Mouse (Mus musculus) lung, embryonic 16.5 days (tissue): Measurements from ENCODE around the gene Wdr81. TPM values are rescaled to one million over a fixed set of nuclear protein-coding genes. Genes with fewer than 3 reads are reported as not detected.

Source experiments
- ATAC-seq: fragments of 200-750 bp; cut with Nextera tagmentation; 2 replicates; pipeline ENCODE4 v1.8.0; 2017; ENCODE audit warnings: low read depth, mild to moderate bottlenecking, moderate library complexity
- H3K27ac ChIP-seq: fragments of 300-500 bp; sonication (generic); 2 replicates; pipeline ENCODE4 v1.5.1; 2014; ENCODE audit warnings: mild to moderate bottlenecking, control low read depth, low read length
- H3K27me3 ChIP-seq: fragments of 300-500 bp; sonication (generic); 2 replicates; pipeline ENCODE4 v1.6.1; 2014; ENCODE audit warnings: low read depth, low read length, mixed read lengths; ENCODE audit not compliant: control insufficient read depth, insufficient read depth
- H3K36me3 ChIP-seq: fragments of 300-500 bp; sonication (generic); 2 replicates; pipeline ENCODE4 v1.6.1; 2014; ENCODE audit warnings: low read length; ENCODE audit not compliant: control insufficient read depth, insufficient read depth
- H3K4me1 ChIP-seq: fragments of 300-500 bp; sonication (generic); replicated peaks from 2 replicates; pipeline ENCODE4 v1.6.1; 2014; ENCODE audit warnings: low read length, mixed read lengths; ENCODE audit not compliant: control insufficient read depth, insufficient read depth
- H3K4me2 ChIP-seq: fragments of 300-500 bp; sonication (generic); 2 replicates; pipeline ENCODE4 v1.6.1; 2014; ENCODE audit warnings: low read depth, low read length, control low read depth
- H3K4me3 ChIP-seq: fragments of 300-500 bp; sonication (generic); 2 replicates; pipeline ENCODE4 v1.5.1; 2014; ENCODE audit warnings: mild to moderate bottlenecking, low read length, control low read depth
- H3K9ac ChIP-seq: fragments of 300-500 bp; sonication (generic); 2 replicates; pipeline ENCODE4 v1.6.1; 2014; ENCODE audit warnings: low read length, control low read depth
- H3K9me3 ChIP-seq: fragments of 300-500 bp; sonication (generic); 2 replicates; pipeline ENCODE4 v1.6.1; 2016; ENCODE audit warnings: low read length; ENCODE audit not compliant: control insufficient read depth
- WGBS: fragments of 180-500 bp; shearing (Covaris S2); extraction: QIAGEN DNeasy Blood & Tissue Kit; methylation state at CpG from one replicate; pipeline ENCODE4 v1.1.7; 2014; 5-methylcytosine and 5-hydroxymethylcytosine counted together
- polyA plus RNA-seq: library from polyadenylated mRNA; unstranded; fragments of >200 nt; fragmentation: Nextera tagmentation; extraction: Ambion mirVana; gene quantifications from 2 replicates; pipeline ENCODE4 v1.2.1, GENCODE M21; 2015

The Wdr81 gene
- polyA plus RNA-seq, 1 experiment from 2014 or later = 5.3 TPM

DNA sequence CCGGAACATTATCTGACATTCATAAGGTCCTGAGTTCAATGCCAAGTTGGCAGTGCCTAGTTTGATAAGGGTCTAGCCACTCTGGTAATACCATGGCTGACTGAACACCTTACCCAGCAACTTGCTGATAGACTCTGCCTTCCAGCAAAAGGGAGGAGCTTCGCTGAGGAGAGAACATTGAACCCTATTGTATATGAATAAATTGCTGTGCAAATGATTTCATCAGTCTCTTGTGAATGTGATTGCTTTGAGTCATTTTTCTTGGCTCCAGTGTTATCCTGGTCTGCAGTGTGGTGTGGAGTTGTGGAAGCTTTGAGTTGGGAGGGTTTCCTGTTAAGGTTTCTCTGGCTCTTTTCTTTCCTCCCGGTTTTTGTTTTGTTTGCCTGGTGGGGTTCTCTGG is 16.2 kb upstream of the Wdr81 start:
- ATAC-seq = no peak
- no peak overlapping the region for H3K9ac ChIP-seq
- H3K27ac ChIP-seq = no peak overlapping the region
- peaks cover 4% of the 10 kb centered on the region for H3K9me3 ChIP-seq
- no peaks in the 10 kb centered on the region for H3K27me3 ChIP-seq
- H3K4me1 ChIP-seq = peaks cover 3% of the 10 kb centered on the region; the same call in 1 of the 2 replicates
- H3K4me3 ChIP-seq = no peak overlapping the region
- H3K4me2 ChIP-seq = no peak overlapping the region
- peaks cover 2% of the 10 kb centered on the region; the same call in 1 of the 2 replicates for H3K36me3 ChIP-seq
- 74% methylated on average over 3 of the region's 3 CpGs for WGBS

DNA sequence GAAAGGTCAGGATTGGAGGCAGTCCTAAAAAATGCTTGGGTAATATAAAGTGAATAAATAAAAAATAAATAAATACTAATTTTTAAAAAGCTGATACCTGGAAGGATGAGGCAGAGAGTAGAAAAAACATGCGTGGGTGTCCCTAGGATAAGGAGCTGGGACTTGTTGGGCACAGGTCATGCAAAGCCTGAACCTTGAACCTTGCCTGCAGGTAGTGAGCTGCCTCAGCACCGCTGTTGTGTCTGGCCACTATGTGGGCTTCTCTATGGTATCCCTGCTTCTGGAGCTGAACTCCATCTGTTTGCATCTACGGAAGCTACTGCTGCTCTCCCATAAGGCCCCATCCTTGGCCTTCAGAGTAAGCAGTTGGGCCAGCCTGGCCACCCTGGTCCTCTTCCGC is 14.7 kb upstream of the Wdr81 start:
- Histone ChIP-seq H3K27me3 (no peaks in the 10 kb centered on the region), H3K36me3 (peaks cover 5% of the 10 kb centered on the region; the same call in 1 of the 2 replicates), H3K4me1 (peaks cover 3% of the 10 kb centered on the region; the same call in 1 of the 2 replicates), H3K4me2 (no peak overlapping the region), H3K9me3 (peaks cover 4% of the 10 kb centered on the region), H3K27ac (no peak overlapping the region), H3K9ac (no peak overlapping the region), H3K4me3 (no peak overlapping the region)
- 95% methylated on average over 4 of the region's 4 CpGs for WGBS
- ATAC-seq = no peak

DNA sequence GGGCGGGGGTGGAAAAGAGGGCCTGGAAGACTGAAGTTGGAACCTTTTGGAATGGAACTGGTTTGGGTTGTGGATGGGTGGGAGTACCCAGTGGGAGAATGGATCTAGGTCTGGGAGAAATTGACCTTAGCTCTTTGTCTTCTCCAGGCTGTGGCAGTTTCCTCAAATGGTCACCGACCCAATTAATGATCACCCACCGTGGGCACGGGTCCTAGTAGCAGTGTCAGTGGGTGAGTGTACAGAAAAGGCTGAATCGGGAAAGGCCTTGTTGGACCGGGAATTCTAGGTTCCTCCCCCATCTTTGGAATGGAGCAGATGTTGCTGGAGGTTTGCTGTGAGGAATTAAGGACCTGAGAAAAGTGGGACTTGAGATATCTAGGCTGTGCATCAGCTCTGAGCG is 13.9 kb upstream of the Wdr81 start:
- 54% methylated on average over 7 of the region's 7 CpGs for WGBS
- Histone ChIP-seq H3K9ac (peak overlapping the region; percentile 73), H3K4me1 (peaks cover 6% of the 10 kb centered on the region), H3K4me2 (peak overlapping the region; percentile 65), H3K27me3 (no peaks in the 10 kb centered on the region), H3K36me3 (peaks cover 5% of the 10 kb centered on the region; the same call in 1 of the 2 replicates), H3K9me3 (peaks cover 4% of the 10 kb centered on the region), H3K27ac (no peak overlapping the region), H3K4me3 (peak overlapping the region; percentile 49)
- ATAC-seq = no peak

DNA sequence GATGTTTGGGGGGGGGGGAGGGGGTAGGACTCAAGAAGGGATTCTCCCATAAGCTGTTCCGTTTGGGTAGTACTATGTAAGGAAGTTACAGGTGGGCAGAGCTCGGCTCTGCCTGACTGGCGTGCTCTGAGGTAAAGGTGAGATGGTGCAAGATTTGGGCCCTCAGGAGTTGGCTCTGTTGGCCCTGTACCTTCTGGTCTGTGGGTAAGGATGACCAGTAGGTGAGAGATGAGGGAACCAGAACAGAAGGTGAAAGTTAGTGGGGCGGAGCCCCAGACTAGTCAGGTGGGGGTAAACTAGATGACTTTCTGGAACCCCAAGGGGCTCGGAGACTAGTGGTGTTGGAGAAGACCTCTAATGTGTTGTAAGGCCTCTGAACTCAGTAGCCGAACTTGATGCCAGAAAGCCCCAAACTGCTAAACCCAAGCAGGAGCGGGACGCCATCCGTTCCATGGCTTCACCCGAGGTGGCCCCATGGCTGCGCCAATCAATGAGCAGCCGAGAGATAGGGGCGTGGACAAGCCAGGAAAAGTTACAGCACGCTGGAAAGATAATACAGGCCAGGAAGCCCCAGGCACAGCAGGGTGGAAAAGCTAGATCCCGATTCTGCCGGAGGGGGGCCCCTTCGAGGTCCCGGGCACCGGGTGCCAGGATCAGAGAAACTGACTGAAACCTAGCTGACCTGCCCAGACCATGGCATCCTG is 13.1 kb upstream of the Wdr81 start:
- Histone ChIP-seq H3K27ac (no peak overlapping the region), H3K36me3 (peaks cover 5% of the 10 kb centered on the region; the same call in 1 of the 2 replicates), H3K4me2 (peak overlapping the region; percentile 65), H3K4me1 (peaks cover 14% of the 10 kb centered on the region), H3K27me3 (no peaks in the 10 kb centered on the region), H3K9ac (peak overlapping the region; percentile 73), H3K9me3 (peaks cover 4% of the 10 kb centered on the region), H3K4me3 (peak overlapping the region; percentile 49)
- 16% methylated on average over 19 of the region's 19 CpGs for WGBS
- ATAC-seq = peak; percentile 81

DNA sequence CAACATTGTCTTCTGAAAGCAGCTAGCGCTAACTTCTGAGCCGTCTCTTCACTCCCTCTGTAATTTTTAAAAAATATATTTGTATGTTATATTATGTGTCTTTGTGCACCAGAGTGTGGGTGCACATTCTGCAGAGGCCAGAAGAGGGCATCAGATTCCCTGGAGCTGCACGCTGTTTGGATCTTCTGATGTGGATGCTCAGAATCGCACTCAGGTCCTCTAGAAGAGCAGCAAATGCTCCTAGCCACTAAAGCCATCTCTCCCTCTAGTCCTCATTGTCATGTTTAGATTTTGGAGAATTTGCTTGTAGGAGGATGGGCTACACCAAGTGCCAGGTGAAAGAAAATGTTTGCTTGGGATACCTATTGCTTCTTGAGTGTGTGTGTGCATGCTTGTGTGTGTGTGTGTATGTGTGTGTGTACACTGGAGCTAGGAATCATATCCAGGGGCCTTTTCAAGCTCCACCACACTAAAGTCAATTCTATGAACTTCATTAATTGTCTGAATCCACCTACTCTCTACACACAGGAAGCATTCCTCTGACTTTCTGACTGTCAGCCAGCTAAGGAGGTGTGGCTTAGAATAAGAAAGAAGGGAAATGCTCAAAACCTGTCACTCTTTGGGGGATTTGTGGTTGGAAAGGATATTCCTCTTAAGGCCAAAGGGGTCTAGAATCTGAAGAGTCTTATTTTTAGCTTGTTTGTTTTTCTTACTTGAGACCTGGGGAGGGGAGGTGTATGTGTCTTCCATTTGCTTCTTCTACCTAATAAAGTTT is 12.4 kb upstream of the Wdr81 start:
- no peak overlapping the region; the same call in 1 of the 2 replicates for H3K4me2 ChIP-seq

DNA sequence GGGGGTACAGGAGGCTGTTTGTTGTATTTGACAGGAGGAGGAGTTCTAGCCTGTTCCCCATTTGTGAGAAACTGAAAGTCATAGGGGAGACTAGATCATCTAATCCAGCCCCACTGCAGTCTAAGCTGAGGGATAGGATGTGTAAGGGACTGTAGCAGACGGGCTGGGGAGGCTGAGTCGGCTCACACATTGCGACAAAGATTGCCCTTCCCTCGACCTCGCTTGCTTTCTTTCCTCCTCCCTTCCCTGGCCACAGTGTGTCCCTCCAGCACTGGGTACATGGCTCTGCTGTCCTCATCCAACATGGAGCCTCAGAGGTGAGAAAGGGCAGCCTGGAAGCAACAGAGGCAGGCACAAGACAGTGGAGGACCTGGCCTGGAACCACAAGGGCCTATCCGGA is 10.5 kb upstream of the Wdr81 start:
- Histone ChIP-seq H3K4me1 (peaks cover 24% of the 10 kb centered on the region), H3K9me3 (peaks cover 4% of the 10 kb centered on the region), H3K4me2 (no peak overlapping the region), H3K36me3 (peaks cover 5% of the 10 kb centered on the region; the same call in 1 of the 2 replicates), H3K9ac (no peak overlapping the region), H3K27ac (no peak overlapping the region), H3K4me3 (no peak overlapping the region), H3K27me3 (no peaks in the 10 kb centered on the region)
- no peak for ATAC-seq
- WGBS = 87% methylated on average over 6 of the region's 6 CpGs

More for the DNA sequence above, 12.4 kb upstream of the Wdr81 start:
- no peak overlapping the region for H3K9ac ChIP-seq
- H3K27ac ChIP-seq = no peak overlapping the region
- no peak for ATAC-seq
- peaks cover 5% of the 10 kb centered on the region; the same call in 1 of the 2 replicates for H3K36me3 ChIP-seq
- no peak overlapping the region for H3K4me3 ChIP-seq
- 98% methylated on average over 4 of the region's 4 CpGs for WGBS
- H3K27me3 ChIP-seq = no peaks in the 10 kb centered on the region
- peaks cover 4% of the 10 kb centered on the region for H3K9me3 ChIP-seq
- H3K4me1 ChIP-seq = peaks cover 21% of the 10 kb centered on the region

DNA sequence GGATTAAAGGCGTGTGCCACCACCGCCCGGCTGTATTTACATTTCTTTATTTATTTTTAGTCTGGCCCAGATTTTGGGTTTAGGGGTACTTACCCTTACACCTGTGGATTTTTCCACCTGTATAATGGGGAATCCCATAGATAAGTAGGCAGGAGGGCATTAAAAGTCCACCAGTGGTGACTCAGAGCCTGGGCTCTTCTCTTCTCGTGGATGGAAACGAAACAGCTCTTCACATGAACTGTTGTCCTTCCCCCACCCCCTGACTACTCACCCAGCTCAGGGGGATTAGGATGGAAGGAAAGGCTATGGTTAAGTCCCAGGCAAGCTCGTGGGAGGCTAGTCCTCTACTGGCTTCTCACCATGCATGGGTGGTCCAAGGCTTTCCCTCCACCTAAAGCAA is 9.9 kb upstream of the Wdr81 start:
- Histone ChIP-seq H3K27me3 (no peaks in the 10 kb centered on the region), H3K36me3 (peaks cover 5% of the 10 kb centered on the region; the same call in 1 of the 2 replicates), H3K27ac (no peak overlapping the region), H3K9ac (no peak overlapping the region), H3K4me2 (no peak overlapping the region), H3K4me1 (peaks cover 30% of the 10 kb centered on the region), H3K4me3 (no peak overlapping the region), H3K9me3 (peaks cover 4% of the 10 kb centered on the region)
- 84% methylated on average over 6 of the region's 6 CpGs for WGBS
- ATAC-seq = no peak

DNA sequence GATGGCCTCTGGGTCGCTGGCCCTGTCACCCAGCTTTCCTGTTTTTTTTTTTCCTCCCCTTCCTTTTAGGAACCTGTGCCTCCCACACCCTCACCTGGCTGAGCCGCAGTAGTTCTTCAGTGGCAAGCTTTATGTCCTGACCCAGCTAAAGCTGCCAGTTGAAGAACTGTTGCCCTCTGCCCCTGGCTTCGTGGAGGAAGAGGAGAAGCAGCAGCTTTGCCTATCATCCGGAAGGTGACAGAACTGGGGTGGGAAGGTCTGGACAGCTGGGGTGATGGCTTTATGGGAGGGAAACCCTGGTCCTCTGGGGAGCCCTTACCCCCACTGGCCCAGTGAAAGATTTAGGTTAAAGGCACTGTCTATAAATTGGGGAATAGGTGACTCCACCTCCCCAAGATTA is 9.1 kb upstream of the Wdr81 start:
- peaks cover 33% of the 10 kb centered on the region for H3K4me1 ChIP-seq
- no peak overlapping the region for H3K4me3 ChIP-seq
- peaks cover 4% of the 10 kb centered on the region for H3K9me3 ChIP-seq
- peak overlapping the region; percentile 69 for H3K27ac ChIP-seq
- peaks cover 5% of the 10 kb centered on the region; the same call in 1 of the 2 replicates for H3K36me3 ChIP-seq
- H3K9ac ChIP-seq = no peak overlapping the region
- ATAC-seq = no peak
- H3K27me3 ChIP-seq = no peaks in the 10 kb centered on the region
- WGBS = 42% methylated on average over 4 of the region's 4 CpGs
- H3K4me2 ChIP-seq = no peak overlapping the region

DNA sequence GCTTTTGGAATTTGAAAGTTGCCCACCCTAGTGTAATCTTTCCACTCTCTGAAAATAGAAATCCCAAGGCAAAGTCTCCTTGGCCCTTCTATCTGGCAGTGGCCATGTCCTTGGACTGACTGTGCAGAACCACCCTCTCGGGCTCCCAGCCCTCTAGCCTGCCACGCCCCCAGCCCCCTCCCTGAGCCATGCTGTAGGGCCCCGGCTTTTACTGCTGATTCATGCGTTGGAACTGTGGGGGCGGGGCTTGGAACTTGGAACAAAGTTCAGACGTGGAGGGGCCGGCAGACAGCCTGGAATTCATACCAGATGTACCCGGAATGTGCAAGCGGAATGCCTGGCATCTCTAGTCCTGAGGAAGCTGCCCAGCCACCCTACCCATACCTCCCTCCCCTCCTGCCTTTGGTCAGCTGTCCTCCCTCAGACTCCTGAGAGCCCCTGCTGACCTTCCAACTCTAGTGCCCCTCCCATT is 8.4 kb upstream of the Wdr81 start:
- 1% methylated on average over 9 of the region's 9 CpGs for WGBS

More for the DNA sequence above, 8.4 kb upstream of the Wdr81 start:
- peaks cover 5% of the 10 kb centered on the region; the same call in 1 of the 2 replicates for H3K36me3 ChIP-seq
- peaks cover 33% of the 10 kb centered on the region for H3K4me1 ChIP-seq
- H3K27me3 ChIP-seq = no peaks in the 10 kb centered on the region
- peak overlapping the region; percentile 69 for H3K27ac ChIP-seq
- peak; percentile 33 for ATAC-seq
- H3K9ac ChIP-seq = peak overlapping the region; percentile 73
- peak overlapping the region; percentile 98 for H3K4me2 ChIP-seq
- H3K9me3 ChIP-seq = peaks cover 4% of the 10 kb centered on the region
- peak overlapping the region; percentile 84 for H3K4me3 ChIP-seq
